Mouse (Mus musculus) neural tube, embryonic 15.5 days (tissue): ENCODE measurements around the gene Sap25. TPM values are rescaled to one million over a fixed set of nuclear protein-coding genes. Genes with fewer than 3 reads are reported as not detected.
"Not testable (repeated sequence)": the region's sequence is repeated elsewhere in the genome, so short reads cannot be mapped to it uniquely, and the experiment has no call there.

Experiments used
- ATAC-seq: fragments of 200-750 bp; cut with Nextera tagmentation; 2 replicates; pipeline ENCODE4 v1.8.0; 2017; ENCODE audit warnings: mild to moderate bottlenecking, moderate TSS enrichment, moderate library complexity; ENCODE audit not compliant: low FRiP score
- H3K27ac ChIP-seq: fragments of 300-500 bp; sonication (generic); replicated peaks from 2 replicates; pipeline ENCODE4 v1.5.1; 2015; ENCODE audit warnings: mild to moderate bottlenecking, inconsistent platforms
- H3K27me3 ChIP-seq: fragments of 300-500 bp; sonication (generic); replicated peaks from 2 replicates; pipeline ENCODE4 v1.6.1; 2015; ENCODE audit warnings: inconsistent platforms
- H3K36me3 ChIP-seq: fragments of 300-500 bp; sonication (generic); 2 replicates; pipeline ENCODE4 v1.6.1; 2015; ENCODE audit warnings: inconsistent platforms
- H3K4me1 ChIP-seq: fragments of 300-500 bp; sonication (generic); 2 replicates; pipeline ENCODE4 v1.6.1; 2015; ENCODE audit warnings: inconsistent platforms
- H3K4me2 ChIP-seq: fragments of 300-500 bp; sonication (generic); 2 replicates; pipeline ENCODE4 v1.6.1; 2015; ENCODE audit warnings: inconsistent platforms, mild to moderate bottlenecking, moderate library complexity
- H3K4me3 ChIP-seq: fragments of 300-500 bp; sonication (generic); replicated peaks from 2 replicates; pipeline ENCODE4 v1.5.1; 2015; ENCODE audit warnings: mild to moderate bottlenecking, inconsistent platforms
- H3K9ac ChIP-seq: fragments of 300-500 bp; sonication (generic); replicated peaks from 2 replicates; pipeline ENCODE4 v1.6.1; 2015; ENCODE audit warnings: mild to moderate bottlenecking, inconsistent platforms
- H3K9me3 ChIP-seq: fragments of 300-500 bp; sonication (generic); replicated peaks from 2 replicates; pipeline ENCODE4 v1.6.1; 2016; ENCODE audit warnings: inconsistent platforms
- WGBS: fragments of 180-500 bp; shearing (Covaris S2); methylation state at CpG from one replicate; pipeline ENCODE4 v1.1.7; 2015; ENCODE audit warnings: mixed read lengths; 5-methylcytosine and 5-hydroxymethylcytosine counted together
- polyA plus RNA-seq: library from polyadenylated mRNA; unstranded; fragments of >200 nt; fragmentation: Nextera tagmentation; extraction: Ambion mirVana; gene quantifications from 2 replicates; pipeline ENCODE4 v1.2.1, GENCODE M21; 2015

Sap25 gene
- polyA plus RNA-seq, 1 experiment from 2014 or later = 5.4 TPM

- no peak overlapping the region for H3K27ac ChIP-seq
- H3K9me3 ChIP-seq = no peaks in the 10 kb centered on the region
- peaks cover 13% of the 10 kb centered on the region for H3K27me3 ChIP-seq
- H3K4me1 ChIP-seq = peaks cover 20% of the 10 kb centered on the region
- no peak overlapping the region for H3K4me3 ChIP-seq
- H3K4me2 ChIP-seq = 0 out of 2 replicates have a peak overlapping the region, but pooled peaks have one; percentile 47
- ATAC-seq = no peak
- 56% methylated on average over 3 of the region's 3 CpGs for WGBS
- H3K9ac ChIP-seq = no peak overlapping the region
- H3K36me3 ChIP-seq = no peaks in the 10 kb centered on the region
These were observed 31.8 kb upstream of the Sap25 start for GRCm38 (mm10) chr5:137609292-137609691.

DNA sequence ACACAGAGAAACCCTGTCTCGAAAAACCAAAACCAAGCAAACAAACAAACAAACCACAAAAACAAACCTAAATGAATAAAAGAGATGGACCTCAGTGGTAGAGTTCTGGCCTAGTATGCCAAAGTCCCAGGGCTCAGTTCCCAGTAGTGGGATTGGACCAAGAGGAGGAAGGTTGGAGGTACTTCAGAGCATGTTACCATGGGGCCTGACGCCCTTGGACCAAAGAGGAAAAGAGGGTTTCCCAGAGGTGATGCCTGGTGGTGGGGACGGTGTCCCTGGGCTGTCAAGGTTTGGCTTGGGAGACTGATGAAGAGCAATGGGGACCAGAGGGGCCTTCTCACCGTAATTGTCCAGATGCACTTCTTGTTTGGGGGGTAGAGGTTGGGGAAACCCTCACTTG lies 31.1 kb upstream of the Sap25 start:
- 73% methylated on average over 4 of the region's 4 CpGs for WGBS
- ATAC-seq = no peak
- Histone ChIP-seq H3K4me1 (peaks cover 20% of the 10 kb centered on the region), H3K36me3 (no peaks in the 10 kb centered on the region), H3K9me3 (no peaks in the 10 kb centered on the region), H3K4me3 (peak overlapping the region; percentile 22), H3K27me3 (peaks cover 13% of the 10 kb centered on the region), H3K27ac (peak overlapping the region; percentile 69; the same call in 1 of the 2 replicates), H3K4me2 (peak overlapping the region; percentile 24), H3K9ac (no peak overlapping the region)

DNA sequence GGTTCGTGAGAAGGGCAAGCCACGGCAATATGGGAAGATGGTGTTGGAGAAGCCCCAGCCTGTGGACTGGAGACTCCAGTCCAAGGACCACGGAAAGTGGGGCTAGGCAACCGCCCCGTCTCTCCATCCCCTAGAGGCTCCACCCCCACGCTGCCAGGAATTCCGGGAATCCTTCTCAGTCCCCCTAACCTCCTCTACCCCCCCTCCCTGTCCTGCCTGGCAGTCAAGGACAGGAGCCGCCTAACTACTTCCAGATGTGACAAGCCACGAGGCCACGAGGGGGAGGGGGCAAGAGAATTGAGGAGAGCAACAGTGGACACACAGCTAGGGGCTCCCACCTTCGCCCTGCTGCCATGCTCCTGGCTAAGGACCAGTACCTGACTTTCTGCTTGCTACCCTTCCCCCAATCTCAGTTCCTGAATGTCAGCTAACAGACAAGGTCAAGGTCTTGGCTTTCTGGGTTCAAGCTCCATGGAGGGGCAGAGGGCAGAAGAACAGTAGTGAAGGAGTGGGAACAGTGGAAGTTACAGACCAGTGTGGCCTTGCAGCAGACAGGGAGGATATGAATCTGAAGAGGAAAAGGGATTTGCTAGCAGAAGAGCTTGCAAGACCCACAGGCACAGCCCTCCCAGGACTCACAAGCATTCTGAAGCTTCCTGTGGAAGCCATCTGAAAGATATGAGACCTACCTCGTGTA lies 30.4 kb upstream of the Sap25 start:
- peaks cover 13% of the 10 kb centered on the region for H3K27me3 ChIP-seq
- WGBS = 22% methylated on average over 12 of the region's 12 CpGs
- peaks cover 20% of the 10 kb centered on the region for H3K4me1 ChIP-seq
- H3K4me2 ChIP-seq = peak overlapping the region; percentile 24
- no peaks in the 10 kb centered on the region for H3K36me3 ChIP-seq
- no peak overlapping the region for H3K9ac ChIP-seq
- peak overlapping the region; percentile 69 for H3K27ac ChIP-seq
- ATAC-seq = no peak
- H3K9me3 ChIP-seq = no peaks in the 10 kb centered on the region
- H3K4me3 ChIP-seq = peak overlapping the region; percentile 22

GRCm38 (mm10) chr5:137611245-137611602 lies 29.9 kb upstream of the Sap25 start:
- peaks cover 20% of the 10 kb centered on the region for H3K4me1 ChIP-seq
- no peaks in the 10 kb centered on the region for H3K36me3 ChIP-seq
- peak overlapping the region; percentile 69 for H3K27ac ChIP-seq
- 25% methylated on average over 6 of the region's 6 CpGs for WGBS
- no peak overlapping the region for H3K9ac ChIP-seq
- peak overlapping the region; percentile 24 for H3K4me2 ChIP-seq
- 0 out of 2 replicates have a peak overlapping the region, but pooled peaks have one; percentile 3 for H3K4me3 ChIP-seq
- H3K9me3 ChIP-seq = no peaks in the 10 kb centered on the region
- no peak for ATAC-seq
- H3K27me3 ChIP-seq = peaks cover 13% of the 10 kb centered on the region

DNA sequence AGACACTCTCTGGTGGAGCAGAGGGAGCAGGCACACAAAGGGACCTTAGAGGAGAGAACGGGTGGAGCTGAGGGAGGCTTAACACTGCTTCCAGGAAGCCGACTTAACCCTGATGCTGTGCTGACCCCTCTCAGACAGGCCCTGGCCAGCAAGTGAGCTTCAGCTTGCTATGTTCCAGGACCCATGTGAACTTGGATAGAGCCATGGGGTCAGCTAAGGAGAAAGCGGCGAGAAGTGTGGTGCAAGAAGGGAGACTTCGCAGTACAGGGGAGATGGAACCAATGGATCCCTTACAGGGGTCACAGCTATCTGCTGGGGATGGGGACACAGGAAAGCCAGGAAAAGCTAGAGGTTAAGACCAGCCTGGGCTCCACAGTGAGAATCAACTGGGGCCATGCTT lies 28.1 kb upstream of the Sap25 start:
- H3K36me3 ChIP-seq = no peaks in the 10 kb centered on the region
- no peak overlapping the region for H3K4me3 ChIP-seq
- no peak for ATAC-seq
- no peak overlapping the region for H3K4me2 ChIP-seq
- H3K27ac ChIP-seq = no peak overlapping the region
- H3K9me3 ChIP-seq = no peaks in the 10 kb centered on the region
- H3K4me1 ChIP-seq = peaks cover 17% of the 10 kb centered on the region
- 81% methylated on average over 5 of the region's 5 CpGs for WGBS
- H3K9ac ChIP-seq = no peak overlapping the region
- peaks cover 7% of the 10 kb centered on the region; the same call in 1 of the 2 replicates for H3K27me3 ChIP-seq

DNA sequence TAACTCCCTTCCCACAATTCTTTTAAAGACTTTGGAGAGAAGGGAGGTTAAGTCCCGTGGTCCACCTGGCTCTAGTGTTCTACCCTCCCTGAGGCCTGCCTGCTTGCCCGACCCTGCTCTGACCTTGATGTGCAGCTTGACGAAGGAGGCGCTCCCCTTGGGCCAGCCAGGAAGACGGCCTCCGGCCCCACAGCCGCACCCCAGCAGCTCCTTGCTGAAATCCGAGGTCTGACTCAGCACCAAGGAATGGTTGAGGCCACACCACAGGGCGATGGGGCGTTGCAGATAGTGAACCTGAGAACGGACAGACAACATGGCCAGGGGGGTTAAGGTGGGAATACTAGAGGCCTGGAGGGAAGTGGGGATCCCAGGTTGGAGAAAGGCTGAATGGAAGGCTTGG lies 27.6 kb upstream of the Sap25 start, which contains the start of gene Pcolce:
TSS of gene Pcolce (minus strand) at position 235 of the 400 bp plus-strand sequence.
- Histone ChIP-seq H3K9ac (no peak within 1 kb of the TSS), H3K4me3 (no peak within 1 kb of the TSS), H3K27me3 (peaks cover 5% of the 10 kb centered on the region; the same call in 1 of the 2 replicates), H3K36me3 (no peaks in the 10 kb centered on the region), H3K27ac (no peak within 1 kb of the TSS), H3K4me2 (no peak within 1 kb of the TSS), H3K9me3 (no peaks in the 10 kb centered on the region), H3K4me1 (peaks cover 12% of the 10 kb centered on the region)
- no peak for ATAC-seq
- 63% methylated on average over 11 of the region's 11 CpGs for WGBS

DNA sequence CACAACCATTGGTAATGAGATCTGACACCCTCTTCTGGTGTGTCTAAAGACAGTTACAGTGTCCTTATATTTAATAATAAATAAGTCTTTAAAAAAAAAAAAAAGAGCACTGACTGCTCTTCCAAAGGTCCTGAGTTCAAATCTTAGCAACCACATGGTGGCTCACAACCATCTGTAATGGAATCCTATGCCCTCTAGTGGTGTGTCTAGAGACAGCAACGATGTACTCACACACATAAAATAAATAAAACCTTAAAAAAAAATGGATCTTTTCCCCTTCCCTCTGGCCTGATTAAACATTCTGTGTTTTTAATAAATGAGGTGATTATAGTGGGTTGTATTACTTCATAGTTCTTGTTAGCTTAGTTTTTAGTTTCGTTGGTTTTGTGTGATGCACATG lies 26.2 kb upstream of the Sap25 start:
- H3K4me1 ChIP-seq, H3K27me3 ChIP-seq, H3K9me3 ChIP-seq, H3K4me2 ChIP-seq, ATAC-seq, H3K9ac ChIP-seq, H3K36me3 ChIP-seq, H3K4me3 ChIP-seq, H3K27ac ChIP-seq: not testable (repeated sequence)
- WGBS = 90% methylated on average over 2 of the region's 2 CpGs

DNA sequence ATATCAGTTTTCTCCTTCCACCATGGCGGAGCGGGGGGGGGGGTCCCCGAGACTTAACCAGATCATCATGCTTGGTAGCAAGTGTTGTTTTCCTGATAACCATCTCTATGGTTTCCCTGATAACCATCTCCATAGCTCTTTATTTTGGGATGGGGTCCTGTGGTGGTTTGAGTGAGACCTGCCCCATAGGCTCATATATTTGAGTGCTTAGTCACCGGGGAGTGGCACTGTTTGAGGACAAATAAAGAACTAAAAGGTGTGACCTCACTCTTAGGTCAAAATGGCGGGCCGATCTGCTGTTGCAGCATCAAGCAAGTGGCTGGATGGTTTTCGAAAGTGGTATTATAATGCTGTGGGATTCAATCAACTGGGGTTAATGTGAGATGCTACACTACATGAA lies 25.8 kb upstream of the Sap25 start:
- Histone ChIP-seq H3K27me3 (no peaks in the 10 kb centered on the region), H3K9ac (no peak overlapping the region), H3K9me3 (no peaks in the 10 kb centered on the region), H3K4me3 (no peak overlapping the region), H3K4me2 (no peak overlapping the region), H3K27ac (no peak overlapping the region), H3K36me3 (no peaks in the 10 kb centered on the region), H3K4me1 (0 out of 2 replicates have a peak, but pooled peaks cover 6% of the 10 kb centered on the region)
- 90% methylated on average over 7 of the region's 7 CpGs for WGBS
- no peak for ATAC-seq

GRCm38 (mm10) chr5:137623937-137624530 lies 17.1 kb upstream of the Sap25 start:
- no peak overlapping the region for H3K4me3 ChIP-seq
- peaks cover 6% of the 10 kb centered on the region for H3K4me1 ChIP-seq
- ATAC-seq = no peak
- no peaks in the 10 kb centered on the region for H3K9me3 ChIP-seq
- no peak overlapping the region for H3K4me2 ChIP-seq
- no peaks in the 10 kb centered on the region for H3K27me3 ChIP-seq
- 89% methylated on average over 11 of the region's 11 CpGs for WGBS
- H3K36me3 ChIP-seq = no peaks in the 10 kb centered on the region
- H3K27ac ChIP-seq = no peak overlapping the region
- H3K9ac ChIP-seq = no peak overlapping the region

GRCm38 (mm10) chr5:137627991-137628390 lies 13.1 kb upstream of the Sap25 start:
- no peak for ATAC-seq
- peak overlapping the region; percentile 91 for H3K27ac ChIP-seq
- H3K9ac ChIP-seq = peak overlapping the region; percentile 67
- H3K27me3 ChIP-seq = no peaks in the 10 kb centered on the region
- H3K4me2 ChIP-seq = peak overlapping the region; percentile 74
- H3K4me1 ChIP-seq = peaks cover 39% of the 10 kb centered on the region
- H3K9me3 ChIP-seq = no peaks in the 10 kb centered on the region
- 5% methylated on average over 9 of the region's 9 CpGs for WGBS
- H3K4me3 ChIP-seq = peak overlapping the region; percentile 59
- no peaks in the 10 kb centered on the region for H3K36me3 ChIP-seq

- Histone ChIP-seq H3K9me3 (no peaks in the 10 kb centered on the region), H3K27me3 (no peaks in the 10 kb centered on the region), H3K36me3 (peaks cover 7% of the 10 kb centered on the region; the same call in 1 of the 2 replicates), H3K4me2 (peak within 1 kb of the TSS; percentile 96), H3K9ac (peak within 1 kb of the TSS; percentile 89), H3K4me3 (peak within 1 kb of the TSS; percentile 99), H3K4me1 (peaks cover 43% of the 10 kb centered on the region), H3K27ac (peak within 1 kb of the TSS; percentile 92)
- ATAC-seq = peak; percentile 99
- WGBS = under 1% methylated on average over 40 of the region's 46 CpGs
These were observed 12.4 kb upstream of the Sap25 start, which contains the start of the genes Fbxo24, Lrch4 and Gm20605 for GRCm38 (mm10) chr5:137628498-137629305. Gene Fbxo24 (minus strand): TSS chr5:137629002. Gene Lrch4 (plus strand): TSS chr5:137629121. Gene Gm20605 (plus strand): TSS chr5:137629175.
